Mouse (Mus musculus): ENCODE data around the gene Senp6. TPM values are rescaled to one million over a fixed set of nuclear protein-coding genes. Genes with fewer than 3 reads are reported as not detected.
"Not testable (repeated sequence)": the region's sequence is repeated elsewhere in the genome, so short reads cannot be mapped to it uniquely, and the experiment has no call there.

Senp6 gene
- polyA plus RNA-seq (2012; fragmentation: generic; extraction: Trizol), result 24.9 TPM

- Histone ChIP-seq H3K4me2 (ENCODE audit: low read depth) (peak within 1 kb of the TSS; percentile 76), H3K36me3 (ENCODE audit: control insufficient read depth, insufficient read depth) (no peaks in the 10 kb centered on the region)
- peak in 1 of 3 experiments; percentile 20 for TF ChIP-seq MYOD1 (IDR thresholded peaks at IDR 0.05; ENCODE audit: control insufficient read depth in 1 of 3, insufficient read length in 2 of 3, low read depth in 2 of 3)
- TF ChIP-seq POLR2A (IDR thresholded peaks at IDR 0.05; ENCODE audit: insufficient read length, low read depth), result peak; percentile 64
- no peak for TF ChIP-seq MAX (IDR thresholded peaks at IDR 0.05; ENCODE audit: low read depth)
- no peak for TF ChIP-seq TCF12 (IDR thresholded peaks at IDR 0.05; ENCODE audit: insufficient read depth, poor library complexity, severe bottlenecking)
- no peak for TF ChIP-seq POLR2AphosphoS2 (IDR thresholded peaks at IDR 0.05; ENCODE audit: insufficient read length, low read depth)
- no peak for TF ChIP-seq MYOG (IDR thresholded peaks at IDR 0.05; ENCODE audit: control insufficient read depth in 1 of 3, insufficient read depth in 1 of 3, insufficient read length in 2 of 3, low read depth in 2 of 3)
- TF ChIP-seq TCF3 (IDR thresholded peaks at IDR 0.05; ENCODE audit: insufficient read length, low read depth), result no peak
These were observed at the start of gene Senp6 for GRCm38 (mm10) chr9:80066367-80067220. Gene Senp6, plus strand, starts transcription at chr9:80066903.

GRCm38 (mm10) chr9:80020429-80020828 is 46.3 kb upstream of the Senp6 start:
- Histone ChIP-seq H3K4me2 (ENCODE audit: low read depth) (no peak overlapping the region), H3ac (ENCODE audit: control insufficient read depth, insufficient read length) (no peak overlapping the region), H3K79me2 (ENCODE audit: control insufficient read depth, insufficient read depth) (no peaks in the 10 kb centered on the region), H3K4me3 (no peak overlapping the region), H3K36me3 (ENCODE audit: control insufficient read depth, insufficient read depth) (no peaks in the 10 kb centered on the region), H3K27me3 (ENCODE audit: control insufficient read depth, insufficient read depth, insufficient read length) (no peaks in the 10 kb centered on the region)
- TF ChIP-seq USF1 (IDR thresholded peaks at IDR 0.05; ENCODE audit: low read depth), result no peak
- TF ChIP-seq MYOD1 (IDR thresholded peaks at IDR 0.05; ENCODE audit: control insufficient read depth in 1 of 3, insufficient read length in 2 of 3, low read depth in 2 of 3), result no peak
- TF ChIP-seq TCF3 (IDR thresholded peaks at IDR 0.05; ENCODE audit: insufficient read length, low read depth), result no peak
- no peak for TF ChIP-seq CEBPB (IDR thresholded peaks at IDR 0.05; ENCODE audit: insufficient read depth, poor library complexity, severe bottlenecking)
- no peak for TF ChIP-seq TCF12 (IDR thresholded peaks at IDR 0.05; ENCODE audit: insufficient read depth, poor library complexity, severe bottlenecking)
- TF ChIP-seq MAX (IDR thresholded peaks at IDR 0.05; ENCODE audit: low read depth), result no peak
- TF ChIP-seq MYOG (IDR thresholded peaks at IDR 0.05; ENCODE audit: control insufficient read depth in 1 of 3, insufficient read depth in 1 of 3, insufficient read length in 2 of 3, low read depth in 2 of 3), result no peak
- TF ChIP-seq POLR2AphosphoS2 (IDR thresholded peaks at IDR 0.05; ENCODE audit: insufficient read length, low read depth), result no peak
- TF ChIP-seq REST (IDR thresholded peaks at IDR 0.05; ENCODE audit: insufficient read depth, insufficient read length), result no peak
- no peak for TF ChIP-seq SRF (IDR thresholded peaks at IDR 0.05; ENCODE audit: control insufficient read depth, insufficient read length, low read depth)

More at GRCm38 (mm10) chr9:80066367-80067220, at the start of gene Senp6:
- H3ac ChIP-seq (ENCODE audit: control insufficient read depth, insufficient read length), result peak within 1 kb of the TSS; percentile 88
- peak within 1 kb of the TSS; percentile 92 for H3K4me3 ChIP-seq
- H3K79me2 ChIP-seq (ENCODE audit: control insufficient read depth, insufficient read depth), result peaks cover 42% of the 10 kb centered on the region
- no peaks in the 10 kb centered on the region for H3K27me3 ChIP-seq (ENCODE audit: control insufficient read depth, insufficient read depth, insufficient read length)

GRCm38 (mm10) chr9:80021648-80022047 is 45.1 kb upstream of the Senp6 start:
- no peak overlapping the region for H3K4me2 ChIP-seq (ENCODE audit: low read depth)
- no peaks in the 10 kb centered on the region for H3K36me3 ChIP-seq (ENCODE audit: control insufficient read depth, insufficient read depth)
- TF ChIP-seq USF1 (IDR thresholded peaks at IDR 0.05; ENCODE audit: low read depth) (no peak), SRF (IDR thresholded peaks at IDR 0.05; ENCODE audit: control insufficient read depth, insufficient read length, low read depth) (no peak), E2F4 (IDR thresholded peaks at IDR 0.05; ENCODE audit: insufficient read depth) (no peak), CEBPB (IDR thresholded peaks at IDR 0.05; ENCODE audit: insufficient read depth, poor library complexity, severe bottlenecking) (no peak), REST (IDR thresholded peaks at IDR 0.05; ENCODE audit: insufficient read depth, insufficient read length) (no peak), MYOG (IDR thresholded peaks at IDR 0.05; ENCODE audit: control insufficient read depth in 1 of 3, insufficient read depth in 1 of 3, insufficient read length in 2 of 3, low read depth in 2 of 3) (no peak), TCF12 (IDR thresholded peaks at IDR 0.05; ENCODE audit: insufficient read depth, poor library complexity, severe bottlenecking) (no peak), MAX (IDR thresholded peaks at IDR 0.05; ENCODE audit: low read depth) (no peak), POLR2AphosphoS2 (IDR thresholded peaks at IDR 0.05; ENCODE audit: insufficient read length, low read depth) (no peak), TCF3 (IDR thresholded peaks at IDR 0.05; ENCODE audit: insufficient read length, low read depth) (no peak), POLR2A (IDR thresholded peaks at IDR 0.05; ENCODE audit: insufficient read length, low read depth) (no peak)
- no peak overlapping the region for H3K4me3 ChIP-seq
- no peak overlapping the region for H3ac ChIP-seq (ENCODE audit: control insufficient read depth, insufficient read length)
- H3K79me2 ChIP-seq (ENCODE audit: control insufficient read depth, insufficient read depth), result no peaks in the 10 kb centered on the region
- no peaks in the 10 kb centered on the region for H3K27me3 ChIP-seq (ENCODE audit: control insufficient read depth, insufficient read depth, insufficient read length)

GRCm38 (mm10) chr9:80022821-80023220 is 43.9 kb upstream of the Senp6 start:
- Histone ChIP-seq H3K27me3 (ENCODE audit: control insufficient read depth, insufficient read depth, insufficient read length) (no peaks in the 10 kb centered on the region), H3K4me2 (ENCODE audit: low read depth) (no peak overlapping the region), H3K79me2 (ENCODE audit: control insufficient read depth, insufficient read depth) (no peaks in the 10 kb centered on the region), H3K36me3 (ENCODE audit: control insufficient read depth, insufficient read depth) (no peaks in the 10 kb centered on the region), H3ac (ENCODE audit: control insufficient read depth, insufficient read length) (no peak overlapping the region), H3K4me3 (no peak overlapping the region)
- TF ChIP-seq CEBPB (IDR thresholded peaks at IDR 0.05; ENCODE audit: insufficient read depth, poor library complexity, severe bottlenecking) (no peak), TCF3 (IDR thresholded peaks at IDR 0.05; ENCODE audit: insufficient read length, low read depth) (no peak), SRF (IDR thresholded peaks at IDR 0.05; ENCODE audit: control insufficient read depth, insufficient read length, low read depth) (no peak), POLR2A (IDR thresholded peaks at IDR 0.05; ENCODE audit: insufficient read length, low read depth) (no peak), REST (IDR thresholded peaks at IDR 0.05; ENCODE audit: insufficient read depth, insufficient read length) (no peak), USF1 (IDR thresholded peaks at IDR 0.05; ENCODE audit: low read depth) (no peak), MYOD1 (IDR thresholded peaks at IDR 0.05; ENCODE audit: control insufficient read depth in 1 of 3, insufficient read length in 2 of 3, low read depth in 2 of 3) (no peak), E2F4 (IDR thresholded peaks at IDR 0.05; ENCODE audit: insufficient read depth) (no peak), TCF12 (IDR thresholded peaks at IDR 0.05; ENCODE audit: insufficient read depth, poor library complexity, severe bottlenecking) (no peak), MYOG (IDR thresholded peaks at IDR 0.05; ENCODE audit: control insufficient read depth in 1 of 3, insufficient read depth in 1 of 3, insufficient read length in 2 of 3, low read depth in 2 of 3) (no peak), MAX (IDR thresholded peaks at IDR 0.05; ENCODE audit: low read depth) (no peak), POLR2AphosphoS2 (IDR thresholded peaks at IDR 0.05; ENCODE audit: insufficient read length, low read depth) (no peak)

GRCm38 (mm10) chr9:80025347-80025746 is 41.4 kb upstream of the Senp6 start:
- H3K79me2 ChIP-seq (ENCODE audit: control insufficient read depth, insufficient read depth); H3K4me2 ChIP-seq (ENCODE audit: low read depth); H3K27me3 ChIP-seq (ENCODE audit: control insufficient read depth, insufficient read depth, insufficient read length); H3K4me3 ChIP-seq; H3K36me3 ChIP-seq (ENCODE audit: control insufficient read depth, insufficient read depth); H3ac ChIP-seq (ENCODE audit: control insufficient read depth, insufficient read length): not testable (repeated sequence)

Measured in myocyte (in vitro differentiated cells).